Comparison of ENCODE assay signal across 16 mouse cellular contexts in the genomic region with DNA sequence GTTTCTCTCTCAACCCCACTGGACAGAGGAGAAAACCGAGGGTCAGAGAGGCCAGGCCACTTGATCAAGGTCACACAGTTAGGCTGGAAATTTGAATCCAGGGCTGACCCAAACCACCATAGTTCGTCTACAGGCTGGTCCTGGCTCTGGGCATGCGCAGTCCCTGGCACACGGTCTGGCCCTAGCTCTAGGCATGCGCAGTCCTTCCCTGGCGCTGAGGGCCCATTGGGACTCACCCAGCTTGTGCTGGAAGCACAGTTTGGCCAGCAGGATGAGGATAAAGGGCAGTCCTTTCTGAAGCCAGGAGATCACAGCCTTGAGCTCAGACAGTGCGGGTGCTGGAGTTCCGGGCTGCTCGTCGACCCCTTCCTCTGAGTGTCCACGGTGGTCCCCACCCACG. TPM values are rescaled to one million over a fixed set of nuclear protein-coding genes. Genes with fewer than 3 reads are reported as not detected.
DNase-seq lines count a peak whose midpoint lies in the region.
"Had no signal": no experiment of that assay in that cellular context is flagged by ENCODE, and none has a peak within 500 bp of the region (broad histone marks: within the 10 kb centered on the region; RNA-seq: fewer than 3 reads in every experiment).

No protein-coding gene starts in this region.

- DNase-seq in layer of hippocampus, postnatal 14 days (ENCODE audit: low spot score in 2 of 2), result peak; percentile 30 to 32
- no peak for DNase-seq in layer of hippocampus, adult 9-11 months
- peak; percentile 78 for DNase-seq in ZHBTc4 (ENCODE audit: low read depth, low spot score)
- DNase-seq in cerebellum, postnatal 14 days, result peak; percentile 31 to 53
- DNase-seq in gastrocnemius, postnatal 10 days, result no peak
- no peak for DNase-seq in lung, postnatal 36 days
- DNase-seq: heart, postnatal 10 days; kidney, adult 2 months; kidney, postnatal 4 days; lung, postnatal 14 days; retina, postnatal 1 day; thymus, postnatal 14 days had no signal

- peak overlapping the region; percentile 82 for H3K27ac ChIP-seq in brown adipose tissue, adult 24 weeks (replicated peaks; ENCODE audit: low read depth, low read length)
- H3K27ac ChIP-seq: forebrain, embryonic 13.5 days; limb, embryonic 12.5 days; midbrain, embryonic 10.5 days had no signal

- H3K4me1 ChIP-seq in brown adipose tissue, adult 24 weeks (ENCODE audit: control insufficient read depth, insufficient read depth, insufficient read length, low read length), result no peaks in the 10 kb centered on the region
- H3K4me1 ChIP-seq: forebrain, embryonic 13.5 days; limb, embryonic 12.5 days; midbrain, embryonic 10.5 days had no signal

- H3K4me3 ChIP-seq in brown adipose tissue, adult 24 weeks (ENCODE audit: insufficient read depth, low read depth, low read length), result peak overlapping the region; percentile 21; the same call in 1 of the 2 replicates
- H3K4me3 ChIP-seq: forebrain, embryonic 13.5 days; limb, embryonic 12.5 days; midbrain, embryonic 10.5 days had no signal

RNA-seq across cellular contexts. Expression of a gene that starts 8.0 kb away (rescaled TPM):
- 10 to 100 TPM; 84.9 to 92.1 TPM for total RNA-seq in layer of hippocampus, postnatal 14 days (2021)
- polyA plus RNA-seq in brown adipose tissue, adult 24 weeks (2012; ENCODE audit: insufficient read depth, insufficient read length, missing spikeins), result 1.7 and 2.9 TPM in 2 replicates
- 1 to 10 TPM; 1.6 to 1.9 TPM for total RNA-seq in gastrocnemius, postnatal 10 days (2021)

RNA-seq across cellular contexts. Expression of a gene that starts 8.1 kb away (rescaled TPM):
- total RNA-seq in layer of hippocampus, postnatal 14 days (2021), result 10 to 100 TPM; 15.1 to 15.9 TPM
- 11.3 and 12.3 TPM in 2 replicates for polyA plus RNA-seq in brown adipose tissue, adult 24 weeks (2012; ENCODE audit: insufficient read depth, insufficient read length, missing spikeins)
- total RNA-seq in gastrocnemius, postnatal 10 days (2021), result 1 to 10 TPM; 3.2 TPM

Comparison
In these comparisons a context has a peak if more than half of its experiments do, and no peak if none do; other contexts are left out.
1. DNase-seq: peak in layer of hippocampus, postnatal 14 days (2 of 2), ZHBTc4 (single experiment) and cerebellum, postnatal 14 days (2 of 2); none in layer of hippocampus, adult 9-11 months (single experiment), gastrocnemius, postnatal 10 days (single experiment) and lung, postnatal 36 days (single experiment).
2. RNA of a gene that starts 8.0 kb away (total RNA-seq): 84.9 to 92.1 TPM in layer of hippocampus, postnatal 14 days; 1.6 to 1.9 TPM in gastrocnemius, postnatal 10 days; every median in the first group is over 10 times any median in the second.